Mouse (Mus musculus): ENCODE measurements around the gene Tia1.

The Tia1 gene

GRCm38 (mm10) chr6:86404100-86404861, at the start of gene Tia1:
Tia1 (plus strand) TSS chr6:86404219.
- CTCF ChIA-PET: interaction anchor here in 2 of 4 experiments (1.1 to 1.3 kb wide), 2 partner anchors 13 to 39 kb away, joined by 3 to 7 read pairs; partner anchors contain the start of gene Fam136a (in 1 of the 2)
- POLR2A ChIA-PET: interaction anchor here (0.5 to 3.5 kb wide), 49 partner anchors 8 to 952 kb away, joined by 3 to 36 read pairs (median 4); partner anchors contain the start of genes Snrpg (in 3 of the 4), C87436 (in 2 of the 4), Fam136a (in 2 of the 4) and Pcyox1 (in 2 of the 4)

- ChIA-PET CTCF (interaction anchor here in 3 of 4 experiments (0.6 to 1.9 kb wide), 9 partner anchors 9 to 1285 kb away, joined by 3 to 7 read pairs (median 4); no protein-coding TSS in a partner anchor), POLR2A (interaction anchor here in 2 of 4 experiments (0.6 to 1.6 kb wide), 5 partner anchors 9 to 52 kb away, joined by 3 to 5 read pairs (median 4); no protein-coding TSS in a partner anchor)
Observed at GRCm38 (mm10) chr6:86354948-86355347, 49.1 kb upstream of the Tia1 start.

GRCm38 (mm10) chr6:86356956-86357355, 47.1 kb upstream of the Tia1 start:
- CTCF ChIA-PET: interaction anchor here (0.6 to 1.8 kb wide), 6 partner anchors 8 to 336 kb away, joined by 3 to 9 read pairs (median 4); partner anchors contain the start of gene Fam136a (in 2 of the 4)
- POLR2A ChIA-PET: interaction anchor here in 2 of 4 experiments (0.6 to 1.5 kb wide), 3 partner anchors 8 to 14 kb away, joined by 3 to 8 read pairs (median 5); partner anchors contain the start of genes Fam136a (in 2 of the 2) and Snrpg (in 1 of the 2)

GRCm38 (mm10) chr6:86360691-86361090, 43.3 kb upstream of the Tia1 start:
- POLR2A ChIA-PET: interaction anchor here in 2 of 4 experiments (0.6 to 2.6 kb wide), 3 partner anchors 11 to 233 kb away, joined by 3 to 11 read pairs (median 4); partner anchors contain the start of gene Snrpg (in 1 of the 2)
- CTCF ChIA-PET: interaction anchor here in 1 of 4 experiments (0.6 kb wide), 1 partner anchor 358 kb away, joined by 6 read pairs; no protein-coding TSS in a partner anchor

- ChIA-PET POLR2A (interaction anchor here in 1 of 4 experiments (2.6 kb wide), 1 partner anchor 10 kb away, joined by 11 read pairs; the partner anchor contains the start of gene Snrpg), CTCF (no interaction called here)
Observed at GRCm38 (mm10) chr6:86361373-86361772, 42.6 kb upstream of the Tia1 start.

GRCm38 (mm10) chr6:86364442-86365141, 39.4 kb upstream of the Tia1 start:
- CTCF ChIA-PET: interaction anchor here (0.5 to 2.9 kb wide), 122 partner anchors 7 to 841 kb away, joined by 3 to 37 read pairs (median 4); partner anchors contain the start of genes Pcyox1 (in 3 of the 4), Tgfa (in 2 of the 4) and Nat8f1 (in 1 of the 4)

GRCm38 (mm10) chr6:86365371-86366124, 38.5 kb upstream of the Tia1 start, which contains the start of gene Fam136a:
Fam136a (plus strand) TSS chr6:86365646.
- ChIA-PET POLR2A (interaction anchor here in 3 of 4 experiments (0.5 to 4.9 kb wide), 94 partner anchors 9 to 1259 kb away, joined by 3 to 47 read pairs (median 4); partner anchors contain the start of genes C87436 (in 3 of the 3), Pcyox1 (in 3 of the 3), Dusp11 (in 2 of the 3) and Tia1 (in 2 of the 3)), CTCF (interaction anchor here (0.5 to 2.9 kb wide), 67 partner anchors 8 to 1202 kb away, joined by 3 to 37 read pairs (median 5); partner anchors contain the start of genes Pcyox1 (in 3 of the 4), C87436 (in 1 of the 4), Tgfa (in 1 of the 4) and Tia1 (in 1 of the 4))

More at GRCm38 (mm10) chr6:86364442-86365141, 39.4 kb upstream of the Tia1 start:
- POLR2A ChIA-PET: interaction anchor here in 3 of 4 experiments (0.5 to 4.9 kb wide), 93 partner anchors 8 to 1259 kb away, joined by 3 to 47 read pairs (median 4); partner anchors contain the start of genes C87436 (in 3 of the 3), Pcyox1 (in 3 of the 3), Dusp11 (in 2 of the 3) and Tia1 (in 2 of the 3)

GRCm38 (mm10) chr6:86366125-86366852, 37.7 kb upstream of the Tia1 start:
- ChIA-PET POLR2A (interaction anchor here in 3 of 4 experiments (0.5 to 4.9 kb wide), 62 partner anchors 8 to 915 kb away, joined by 3 to 47 read pairs (median 5); partner anchors contain the start of genes Pcyox1 (in 3 of the 3), Dusp11 (in 2 of the 3), C87436 (in 1 of the 3) and Cct7 (in 1 of the 3)), CTCF (interaction anchor here (0.6 to 2.9 kb wide), 21 partner anchors 8 to 172 kb away, joined by 3 to 37 read pairs (median 7); partner anchors contain the start of genes Pcyox1 (in 2 of the 4), C87436 (in 1 of the 4) and Tia1 (in 1 of the 4))

- POLR2A ChIA-PET: interaction anchor here in 3 of 4 experiments (0.5 to 4.9 kb wide), 28 partner anchors 12 to 915 kb away, joined by 3 to 47 read pairs (median 9); partner anchors contain the start of genes Pcyox1 (in 2 of the 3), C87436 (in 1 of the 3), Cct7 (in 1 of the 3) and Dusp11 (in 1 of the 3)
Observed at GRCm38 (mm10) chr6:86366853-86367249, 37.2 kb upstream of the Tia1 start.

GRCm38 (mm10) chr6:86368479-86368878, 35.5 kb upstream of the Tia1 start:
- POLR2A ChIA-PET: interaction anchor here in 2 of 4 experiments (0.8 to 2.5 kb wide), 6 partner anchors 29 to 226 kb away, joined by 3 to 10 read pairs (median 4); partner anchors contain the start of genes Pcyox1 (in 1 of the 2) and Tia1 (in 1 of the 2)
- CTCF ChIA-PET: no interaction called here

More at GRCm38 (mm10) chr6:86366853-86367249, 37.2 kb upstream of the Tia1 start:
- CTCF ChIA-PET: interaction anchor here in 1 of 4 experiments (0.6 kb wide), 1 partner anchor 161 kb away, joined by 3 read pairs; no protein-coding TSS in a partner anchor

GRCm38 (mm10) chr6:86370093-86370713, 33.8 kb upstream of the Tia1 start:
- CTCF ChIA-PET: interaction anchor here (0.6 to 2.4 kb wide), 16 partner anchors 18 to 412 kb away, joined by 3 to 10 read pairs (median 4); partner anchors contain the start of gene C87436 (in 1 of the 4)
- POLR2A ChIA-PET: interaction anchor here (0.6 to 7.2 kb wide), 58 partner anchors 10 to 1732 kb away, joined by 3 to 96 read pairs (median 5); partner anchors contain the start of genes Pcyox1 (in 4 of the 4), C87436 (in 2 of the 4), Pradc1 (in 2 of the 4) and Tia1 (in 2 of the 4)

- ChIA-PET CTCF (interaction anchor here (0.5 to 2.4 kb wide), 22 partner anchors 17 to 794 kb away, joined by 3 to 15 read pairs (median 4); partner anchors contain the start of gene C87436 (in 1 of the 4)), POLR2A (interaction anchor here (0.6 to 7.2 kb wide), 81 partner anchors 9 to 919 kb away, joined by 3 to 96 read pairs (median 5); partner anchors contain the start of genes Pcyox1 (in 4 of the 4), Tia1 (in 3 of the 4), C87436 (in 2 of the 4) and Pradc1 (in 2 of the 4))
Observed at GRCm38 (mm10) chr6:86370764-86371339, 33.2 kb upstream of the Tia1 start, which contains the start of gene Snrpg. Snrpg (plus strand) TSS chr6:86371304.

- CTCF ChIA-PET: interaction anchor here (0.5 to 2.4 kb wide), 22 partner anchors 17 to 795 kb away, joined by 3 to 15 read pairs (median 4); partner anchors contain the start of gene C87436 (in 1 of the 4)
Observed at GRCm38 (mm10) chr6:86371340-86371911, 32.6 kb upstream of the Tia1 start.

More at GRCm38 (mm10) chr6:86371340-86371911, 32.6 kb upstream of the Tia1 start:
- POLR2A ChIA-PET: interaction anchor here (0.6 to 7.2 kb wide), 91 partner anchors 8 to 920 kb away, joined by 3 to 96 read pairs (median 4); partner anchors contain the start of genes C87436 (in 3 of the 4), Pcyox1 (in 3 of the 4), Pradc1 (in 3 of the 4) and Tia1 (in 3 of the 4)
